Mouse (Mus musculus) gastrocnemius, postnatal 10 days (tissue): ENCODE data around the gene Serpina12. TPM values are rescaled to one million over a fixed set of nuclear protein-coding genes. Genes with fewer than 3 reads are reported as not detected.

Experiments
- DNase-seq: peaks from one replicate; pipeline ENCODE4 v3.0.0; 2021; ENCODE audit warnings: mixed read lengths
- long read RNA-seq, 2 experiments: library from polyadenylated mRNA; stranded (forward); transcript quantifications; one replicate each; pipeline ENCODE4 v2.0.0; 2021
- total RNA-seq, 2 experiments: library from RNA; stranded (reverse); gene quantifications; 2 replicates each; pipeline ENCODE4 v1.2.3; 2021

Gene Serpina12
- total RNA-seq, result not detected
- long read RNA-seq, experiment 1, result 0 reads
- long read RNA-seq, experiment 2, result 0 reads

GRCm38 (mm10) chr12:104044343-104044742, at the start of gene Serpina12:
Gene Serpina12 (minus strand): TSS chr12:104044443.
- DNase-seq, result no peak

DNA sequence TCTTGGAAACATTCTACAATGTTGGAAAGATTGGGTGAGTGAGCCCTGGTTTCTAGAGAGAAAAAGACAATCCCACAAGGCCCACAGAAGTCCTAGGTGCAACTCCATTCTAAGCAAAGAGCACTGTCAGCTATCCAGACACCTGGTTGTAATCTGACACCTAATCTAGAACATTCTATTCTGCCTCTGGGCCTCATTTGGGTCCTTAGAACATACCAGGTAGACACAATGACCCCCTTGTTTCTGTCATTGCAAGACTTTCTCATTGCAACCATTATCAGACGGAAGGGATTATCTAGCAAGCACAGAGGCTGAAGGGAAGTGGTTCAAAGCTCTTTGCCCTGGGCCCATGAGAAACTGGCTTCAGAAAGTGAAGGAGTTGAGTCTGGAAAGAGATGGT, 47.1 kb upstream of the Serpina12 start:
- DNase-seq, result no peak

- DNase-seq, result no peak
Observed at GRCm38 (mm10) chr12:104090119-104090518, 45.9 kb upstream of the Serpina12 start.

DNA sequence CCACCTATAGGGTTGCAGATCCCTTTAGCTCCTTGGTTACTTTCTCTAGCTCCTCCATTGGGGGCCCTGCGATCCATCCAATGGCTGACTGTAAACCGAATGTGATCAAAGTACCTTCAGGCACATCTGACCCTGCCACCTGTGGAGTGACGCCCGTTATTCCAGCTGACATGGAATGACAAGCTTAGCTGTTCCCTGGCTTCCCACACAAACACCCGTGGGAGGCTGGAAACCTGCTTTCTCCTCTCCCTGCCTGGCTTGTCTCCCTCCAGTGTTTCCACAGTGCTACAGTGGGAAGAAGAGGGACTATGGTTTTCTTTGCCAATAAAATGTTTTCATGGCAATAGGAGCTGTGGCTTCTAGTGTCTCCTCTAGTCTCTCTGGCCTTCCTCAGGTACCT, 28.0 kb upstream of the Serpina12 start:
- DNase-seq, result no peak

DNA sequence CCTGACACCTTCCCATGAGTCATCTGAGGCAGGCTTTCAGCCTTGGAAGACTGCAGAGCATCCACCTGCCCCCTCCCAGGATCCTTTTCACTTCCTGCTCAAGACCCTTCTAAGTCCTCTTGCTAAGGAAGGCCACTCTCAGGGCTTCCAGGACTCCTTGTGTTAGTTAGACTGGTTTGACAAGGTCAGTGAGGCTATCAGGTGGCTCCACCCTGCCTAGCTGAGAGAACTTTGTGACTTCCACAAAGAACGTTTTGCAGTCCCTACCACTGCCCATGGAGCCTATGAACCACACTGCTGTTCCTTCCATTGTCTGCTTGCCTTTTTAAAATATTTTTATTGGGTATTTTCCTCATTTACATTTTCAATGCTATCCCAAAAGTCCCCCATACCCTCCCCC, 27.5 kb upstream of the Serpina12 start:
- no peak for DNase-seq

GRCm38 (mm10) chr12:104069620-104070019, 25.4 kb upstream of the Serpina12 start:
- DNase-seq, result peak; percentile 82

- DNase-seq, result peak; percentile 46
Observed at GRCm38 (mm10) chr12:104067549-104067948, 23.3 kb upstream of the Serpina12 start.

GRCm38 (mm10) chr12:104066241-104066640, 22.0 kb upstream of the Serpina12 start:
- DNase-seq, result peak; percentile 54

DNA sequence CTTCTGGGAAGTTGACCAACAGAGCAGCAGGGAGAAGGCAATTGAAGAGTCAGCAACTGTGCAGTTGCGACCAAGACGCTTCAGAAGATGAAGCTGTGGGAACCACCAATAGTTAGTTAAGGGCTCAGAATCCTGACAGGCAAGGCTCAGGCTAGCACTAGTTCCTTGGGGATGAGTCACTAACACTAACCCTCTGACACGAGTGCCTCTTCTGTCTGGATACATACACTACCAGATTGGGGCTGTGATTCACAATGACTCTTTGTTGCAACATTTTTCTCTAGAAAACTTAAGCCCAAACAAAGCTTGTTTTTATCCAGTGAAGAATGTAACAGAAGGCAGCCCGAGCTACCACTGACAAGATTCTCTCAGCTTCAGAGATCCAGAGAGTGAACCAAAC, 20.8 kb upstream of the Serpina12 start:
- no peak for DNase-seq

DNA sequence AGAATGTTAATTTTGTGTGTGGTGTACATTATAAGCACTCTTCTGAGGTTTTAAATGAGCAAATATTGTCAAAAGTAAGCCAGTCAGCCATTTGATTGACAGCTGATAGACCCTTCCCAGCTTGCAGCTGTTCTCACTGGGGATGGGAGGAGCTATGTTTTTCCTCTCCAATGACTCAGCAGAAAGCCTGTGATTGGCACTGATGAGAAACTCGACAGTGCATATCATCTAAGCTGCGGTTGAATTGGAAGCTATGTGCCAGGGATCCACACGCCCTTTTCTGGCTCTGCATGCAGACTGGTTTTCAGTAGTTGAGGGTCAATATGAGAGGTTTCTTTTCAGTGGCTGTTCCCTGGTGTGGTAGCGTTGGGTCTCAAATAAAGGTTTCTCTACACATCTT, 20.3 kb upstream of the Serpina12 start:
- DNase-seq, result no peak

DNA sequence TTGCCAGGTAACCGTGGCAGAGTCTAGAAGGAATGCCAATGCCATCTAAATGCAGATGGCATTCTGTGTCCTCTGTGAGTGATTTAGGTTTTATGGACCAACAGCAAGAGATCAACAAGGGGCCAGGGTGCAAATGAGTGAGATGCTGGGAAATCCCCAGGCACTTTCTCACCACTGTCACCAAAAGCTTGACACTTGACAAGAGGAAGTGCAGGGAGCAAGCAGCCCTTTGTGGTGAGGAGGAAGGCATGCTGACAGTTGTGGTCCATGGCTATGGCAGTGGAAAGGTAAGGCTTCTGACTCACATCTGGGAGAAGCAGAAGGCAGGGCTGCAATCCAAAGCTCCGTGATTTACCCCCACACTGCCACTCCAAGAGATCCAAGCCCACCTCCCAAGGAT, 17.6 kb upstream of the Serpina12 start:
- no peak for DNase-seq

DNA sequence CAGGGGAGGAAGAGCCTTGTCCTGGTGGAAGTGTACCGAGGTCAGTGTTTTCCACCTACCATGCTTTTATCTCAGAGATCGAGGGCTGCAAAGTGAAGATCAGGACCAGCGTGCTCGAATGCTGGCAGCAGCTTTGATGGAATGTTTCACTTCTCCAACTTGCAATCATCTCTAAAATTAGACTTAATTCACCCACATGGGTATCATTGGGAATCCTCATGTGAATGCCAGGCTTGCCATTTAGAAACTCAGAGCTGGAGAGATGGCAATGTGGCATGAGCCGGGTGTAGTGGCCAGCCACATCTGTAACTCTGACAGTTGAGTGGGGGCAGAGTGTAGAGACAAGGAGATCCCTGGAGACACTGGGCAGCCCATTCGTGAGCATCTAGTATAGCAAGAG, 15.9 kb upstream of the Serpina12 start:
- no peak for DNase-seq

- no peak for DNase-seq
Observed at GRCm38 (mm10) chr12:104057531-104057930, 13.3 kb upstream of the Serpina12 start.

GRCm38 (mm10) chr12:104057050-104057449, 12.8 kb upstream of the Serpina12 start:
- no peak for DNase-seq

- DNase-seq, result no peak
Observed at GRCm38 (mm10) chr12:104055755-104056154, 11.5 kb upstream of the Serpina12 start.

- DNase-seq, result no peak
Observed at GRCm38 (mm10) chr12:104053995-104054394, 9.8 kb upstream of the Serpina12 start.

GRCm38 (mm10) chr12:104045713-104046112, 1.5 kb upstream of the Serpina12 start:
- DNase-seq, result no peak

GRCm38 (mm10) chr12:104042753-104043152, 1.5 kb downstream of the Serpina12 start:
- DNase-seq, result no peak

- DNase-seq, result peak; percentile 38
Observed at GRCm38 (mm10) chr12:104041401-104041800, 2.8 kb downstream of the Serpina12 start.

- DNase-seq, result no peak
Observed at GRCm38 (mm10) chr12:104038181-104038580, 6.1 kb downstream of the Serpina12 start.

GRCm38 (mm10) chr12:104033752-104034151, 10.5 kb downstream of the Serpina12 start:
- no peak for DNase-seq

GRCm38 (mm10) chr12:104029986-104030385, 14.3 kb downstream of the Serpina12 start:
- DNase-seq, result no peak

GRCm38 (mm10) chr12:104015280-104015679, 29.0 kb downstream of the Serpina12 start:
- no peak for DNase-seq

GRCm38 (mm10) chr12:104013620-104014019, 30.6 kb downstream of the Serpina12 start, which contains the start of gene Serpina9:
Gene Serpina9 (minus strand): TSS chr12:104013755.
- no peak for DNase-seq

- DNase-seq, result no peak
Observed at GRCm38 (mm10) chr12:104004689-104005088, 39.6 kb downstream of the Serpina12 start.
